ENCODE assay signal across 23 mouse cellular contexts in the genomic region with DNA sequence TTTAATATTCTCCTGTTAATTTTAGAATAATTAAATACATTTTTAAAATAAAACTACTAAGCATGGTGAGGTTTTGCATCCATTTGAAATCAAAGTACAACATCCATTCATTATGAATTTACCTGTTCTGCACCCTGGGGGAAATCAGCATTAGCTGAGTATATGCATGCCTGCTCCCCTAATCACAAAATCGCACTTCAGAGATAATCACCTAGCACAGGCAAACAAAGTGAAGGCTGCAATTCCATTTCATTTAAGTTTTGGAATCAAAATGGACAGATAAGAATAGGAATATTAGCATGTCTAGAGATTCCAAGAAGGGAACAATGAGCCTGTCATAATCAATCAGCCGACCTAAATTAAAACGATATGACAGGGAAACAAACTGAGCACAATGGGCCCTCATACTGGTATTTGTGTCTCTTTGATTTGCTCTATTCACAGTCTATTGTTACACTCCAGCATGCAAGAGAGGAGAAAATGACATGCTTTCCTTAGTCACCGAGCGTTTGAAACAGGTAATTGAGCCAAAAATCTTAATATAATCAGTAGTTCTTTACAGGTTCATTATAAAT.
DNase-seq lines count a peak whose midpoint lies in the region; ATAC-seq and TF ChIP-seq lines count a peak whose summit lies in the region.
"Had no signal": no experiment of that assay in that cellular context is flagged by ENCODE, and none has a peak within 500 bp of the region (broad histone marks: within the 10 kb centered on the region; RNA-seq: fewer than 3 reads in every experiment).

No protein-coding gene starts in this region.

- H3K9me3 ChIP-seq in forebrain, embryonic 14.5 days (replicated peaks; ENCODE audit: control insufficient read depth, low read length) = no peaks in the 10 kb centered on the region
- no peaks in the 10 kb centered on the region for H3K9me3 ChIP-seq in forebrain, embryonic 10.5 days
- H3K9me3 ChIP-seq in midbrain, embryonic 14.5 days (ENCODE audit: control insufficient read depth, low read length) = no peaks in the 10 kb centered on the region
- no peaks in the 10 kb centered on the region for H3K9me3 ChIP-seq in midbrain, embryonic 10.5 days (replicated peaks)
- no peaks in the 10 kb centered on the region for H3K9me3 ChIP-seq in midbrain, postnatal 0 days (ENCODE audit: low read length)
- H3K9me3 ChIP-seq: embryonic facial prominence, embryonic 13.5 days; heart, embryonic 10.5 days; hindbrain, embryonic 13.5 days had no signal

- no peak overlapping the region for H3K27ac ChIP-seq in forebrain, embryonic 14.5 days (ENCODE audit: low read depth, low read length)
- H3K27ac ChIP-seq in forebrain, embryonic 10.5 days = no peak overlapping the region
- no peak overlapping the region for H3K27ac ChIP-seq in midbrain, embryonic 14.5 days (replicated peaks; ENCODE audit: low read depth, low read length)
- no peak overlapping the region for H3K27ac ChIP-seq in midbrain, embryonic 10.5 days (replicated peaks)
- no peak overlapping the region for H3K27ac ChIP-seq in midbrain, postnatal 0 days (ENCODE audit: low read depth, low read length)
- H3K27ac ChIP-seq: embryonic facial prominence, embryonic 13.5 days; heart, embryonic 10.5 days; hindbrain, embryonic 13.5 days had no signal

- no peak overlapping the region for H3K9ac ChIP-seq in forebrain, embryonic 14.5 days (ENCODE audit: low read length)
- H3K9ac ChIP-seq in midbrain, embryonic 14.5 days (replicated peaks; ENCODE audit: low read length) = no peak overlapping the region
- H3K9ac ChIP-seq in midbrain, postnatal 0 days (replicated peaks; ENCODE audit: low read length, poor library complexity, severe bottlenecking) = no peak overlapping the region
- H3K9ac ChIP-seq: embryonic facial prominence, embryonic 13.5 days; hindbrain, embryonic 13.5 days had no signal

- no peaks in the 10 kb centered on the region for H3K36me3 ChIP-seq in forebrain, embryonic 14.5 days (ENCODE audit: control insufficient read depth, insufficient read depth, low read length)
- H3K36me3 ChIP-seq in forebrain, embryonic 10.5 days (replicated peaks) = no peaks in the 10 kb centered on the region
- no peaks in the 10 kb centered on the region for H3K36me3 ChIP-seq in midbrain, embryonic 14.5 days (ENCODE audit: control insufficient read depth, insufficient read depth, low read length)
- H3K36me3 ChIP-seq in midbrain, embryonic 10.5 days = no peaks in the 10 kb centered on the region
- no peaks in the 10 kb centered on the region for H3K36me3 ChIP-seq in midbrain, postnatal 0 days (ENCODE audit: insufficient read depth, low read length)
- H3K36me3 ChIP-seq: embryonic facial prominence, embryonic 13.5 days; heart, embryonic 10.5 days; hindbrain, embryonic 13.5 days had no signal

- H3K4me1 ChIP-seq in forebrain, embryonic 14.5 days (ENCODE audit: control insufficient read depth, insufficient read depth, low read length) = no peaks in the 10 kb centered on the region
- H3K4me1 ChIP-seq in forebrain, embryonic 10.5 days = 0 out of 2 replicates have a peak, but pooled peaks cover 2% of the 10 kb centered on the region
- no peaks in the 10 kb centered on the region for H3K4me1 ChIP-seq in midbrain, embryonic 14.5 days (ENCODE audit: control insufficient read depth, insufficient read depth, low read length)
- no peaks in the 10 kb centered on the region for H3K4me1 ChIP-seq in midbrain, embryonic 10.5 days
- no peaks in the 10 kb centered on the region for H3K4me1 ChIP-seq in midbrain, postnatal 0 days (ENCODE audit: insufficient read depth, low read length)
- H3K4me1 ChIP-seq: embryonic facial prominence, embryonic 13.5 days; heart, embryonic 10.5 days; hindbrain, embryonic 13.5 days had no signal

- ATAC-seq in forebrain, embryonic 14.5 days = peak; percentile 34; the same call in 1 of the 2 replicates
- ATAC-seq in midbrain, embryonic 14.5 days (ENCODE audit: low FRiP score, low TSS enrichment) = no peak
- no peak for ATAC-seq in midbrain, postnatal 0 days (ENCODE audit: low FRiP score)
- no peak for ATAC-seq in megakaryocyte, adult 5-6 weeks (ENCODE audit: poor library complexity, severe bottlenecking)
- ATAC-seq: inflammation-experienced regulatory T-cells, adult 6 months; intestine, postnatal 0 days had no signal

- no peak overlapping the region for H3K4me2 ChIP-seq in forebrain, embryonic 14.5 days (ENCODE audit: low read length)
- no peak overlapping the region for H3K4me2 ChIP-seq in midbrain, embryonic 14.5 days (ENCODE audit: low read length)
- H3K4me2 ChIP-seq in midbrain, postnatal 0 days (ENCODE audit: low read depth, low read length, poor library complexity, severe bottlenecking) = no peak overlapping the region
- H3K4me2 ChIP-seq: embryonic facial prominence, embryonic 13.5 days; hindbrain, embryonic 13.5 days had no signal

- WGBS in forebrain, embryonic 14.5 days = 32% methylated on average over 5 of the region's 5 CpGs
- 63% methylated on average over 5 of the region's 5 CpGs for WGBS in forebrain, embryonic 10.5 days
- 45% methylated on average over 5 of the region's 5 CpGs for WGBS in midbrain, embryonic 14.5 days
- 83% methylated on average over 5 of the region's 5 CpGs for WGBS in midbrain, embryonic 10.5 days
- 36% methylated on average over 5 of the region's 5 CpGs for WGBS in midbrain, postnatal 0 days

- TF ChIP-seq POLR2A in brain, embryonic 14.5 days (IDR thresholded peaks at IDR 0.05; ENCODE audit: borderline replicate concordance, extremely low read depth, insufficient read depth, insufficient read length, poor library complexity, severe bottlenecking) = no peak

- peak; percentile 31 for DNase-seq in forebrain, embryonic 14.5 days (ENCODE audit: low spot score)
- no peak for DNase-seq in forebrain, embryonic 10.5 days (ENCODE audit: extremely low spot score, low spot score)
- peak; percentile 28 for DNase-seq in midbrain, embryonic 14.5 days
- no peak for DNase-seq in midbrain, embryonic 10.5 days (ENCODE audit: low spot score)
- DNase-seq in brain, embryonic 14.5 days (ENCODE audit: low read depth) = peak; percentile 56
- peak; percentile 1 for DNase-seq in midbrain, postnatal 0 days (ENCODE audit: low spot score)
- DNase-seq in heart, adult 9 months (ENCODE audit: low spot score in 2 of 2) = no peak
- DNase-seq: adrenal gland, adult 8-10 months; adrenal gland, postnatal 36 days; cerebellum, adult 11 months; cerebellum, adult 8-10 months; cerebellum, postnatal 25 days; gastrocnemius, postnatal 14 days; heart, postnatal 10 days; heart, postnatal 4 days; kidney, adult 8-10 months had no signal

- no peaks in the 10 kb centered on the region for H3K27me3 ChIP-seq in forebrain, embryonic 14.5 days (replicated peaks; ENCODE audit: control insufficient read depth, insufficient read depth, low read length)
- H3K27me3 ChIP-seq in forebrain, embryonic 10.5 days (ENCODE audit: poor library complexity, severe bottlenecking) = no peaks in the 10 kb centered on the region
- no peaks in the 10 kb centered on the region for H3K27me3 ChIP-seq in midbrain, embryonic 14.5 days (ENCODE audit: control insufficient read depth, insufficient read depth, low read length)
- H3K27me3 ChIP-seq in midbrain, embryonic 10.5 days (ENCODE audit: low read depth, poor library complexity, severe bottlenecking) = no peaks in the 10 kb centered on the region
- H3K27me3 ChIP-seq in midbrain, postnatal 0 days (ENCODE audit: insufficient read depth, low read length) = no peaks in the 10 kb centered on the region
- H3K27me3 ChIP-seq: CH12.LX; embryonic facial prominence, embryonic 13.5 days; hindbrain, embryonic 13.5 days had no signal

- no peak for TF ChIP-seq CTCF in brain, embryonic 14.5 days (IDR thresholded peaks at IDR 0.05; ENCODE audit: borderline replicate concordance, extremely low read depth, insufficient read depth, insufficient read length)
- TF ChIP-seq CTCF in midbrain, postnatal 0 days (IDR thresholded peaks at IDR 0.05) = no peak

- no peak overlapping the region for H3K4me3 ChIP-seq in forebrain, embryonic 14.5 days (ENCODE audit: low read depth, low read length)
- no peak overlapping the region for H3K4me3 ChIP-seq in forebrain, embryonic 10.5 days
- no peak overlapping the region for H3K4me3 ChIP-seq in midbrain, embryonic 14.5 days (replicated peaks; ENCODE audit: low read depth, low read length)
- H3K4me3 ChIP-seq in midbrain, embryonic 10.5 days = no peak overlapping the region
- H3K4me3 ChIP-seq in midbrain, postnatal 0 days (ENCODE audit: low read depth, low read length) = no peak overlapping the region
- H3K4me3 ChIP-seq: embryonic facial prominence, embryonic 13.5 days; heart, embryonic 10.5 days; hindbrain, embryonic 13.5 days had no signal

Comparison
In these comparisons a context has a peak if more than half of its experiments do, and no peak if none do; other contexts are left out.
1. DNase-seq: peak in forebrain, embryonic 14.5 days (single experiment), midbrain, embryonic 14.5 days (single experiment), brain, embryonic 14.5 days (single experiment) and midbrain, postnatal 0 days (single experiment); none in forebrain, embryonic 10.5 days (single experiment), midbrain, embryonic 10.5 days (single experiment) and heart, adult 9 months (0 of 2).